Mouse (Mus musculus) v-Abl transformed pro-B cells (cell line): ENCODE results near the gene Ppp2r1b.
"Not testable (repeated sequence)": the region's sequence is repeated elsewhere in the genome, so short reads cannot be mapped to it uniquely, and the experiment has no call there.

Source experiments
- in situ Hi-C, 2 experiments: fragments of 400-800 bp; cut with MboI; formaldehyde crosslinking; loops; one replicate each; pipeline ENCODE4 v1.15.1; 2025; ENCODE audit not compliant: unreplicated experiment in 2 of 2

Ppp2r1b gene

GRCm38 (mm10) chr9:50845081-50845480 lies at the start of gene Ppp2r1b:
Gene Ppp2r1b, plus strand, starts transcription at chr9:50845301.
- in situ Hi-C loops = loop anchor here in 1 of 2 experiments (5.0 to 10.0 kb wide), 2 partner anchors 43 to 310 kb away; no protein-coding TSS in a partner anchor

GRCm38 (mm10) chr9:50796776-50797175 lies 48.3 kb upstream of the Ppp2r1b start:
- in situ Hi-C loops = loop anchor here (5.0 to 10.0 kb wide), 2 partner anchors 356 to 1118 kb away; no protein-coding TSS in a partner anchor

GRCm38 (mm10) chr9:50797641-50798040 lies 47.5 kb upstream of the Ppp2r1b start:
- in situ Hi-C loops = loop anchor here (5.0 to 10.0 kb wide), 2 partner anchors 355 to 1117 kb away; no protein-coding TSS in a partner anchor

- in situ Hi-C loops = loop anchor here (5.0 to 10.0 kb wide), 2 partner anchors 354 to 1116 kb away; no protein-coding TSS in a partner anchor
Measured at GRCm38 (mm10) chr9:50798368-50798767, 46.7 kb upstream of the Ppp2r1b start.

- in situ Hi-C loops = loop anchor here (5.0 kb wide), 4 partner anchors 46 to 341 kb away; partner anchors contain the start of gene Ppp2r1b (in 1 of the 2)
Measured at GRCm38 (mm10) chr9:50800985-50801384, 44.1 kb upstream of the Ppp2r1b start.

GRCm38 (mm10) chr9:50803055-50803671 lies 41.9 kb upstream of the Ppp2r1b start:
- in situ Hi-C loops = loop anchor here (5.0 kb wide), 4 partner anchors 44 to 339 kb away; partner anchors contain the start of gene Ppp2r1b (in 1 of the 2)

GRCm38 (mm10) chr9:50808471-50808870 lies 36.6 kb upstream of the Ppp2r1b start:
- in situ Hi-C loops = no loop called here

GRCm38 (mm10) chr9:50809146-50809545 lies 36.0 kb upstream of the Ppp2r1b start:
- in situ Hi-C loops = no loop called here

GRCm38 (mm10) chr9:50811187-50811586 lies 33.9 kb upstream of the Ppp2r1b start:
- in situ Hi-C loops = no loop called here

- in situ Hi-C loops = no loop called here
Measured at GRCm38 (mm10) chr9:50811746-50812145, 33.4 kb upstream of the Ppp2r1b start.

GRCm38 (mm10) chr9:50813796-50814195 lies 31.3 kb upstream of the Ppp2r1b start:
- in situ Hi-C loops = no loop called here

- in situ Hi-C loops = no loop called here
Measured at GRCm38 (mm10) chr9:50815666-50816065, 29.4 kb upstream of the Ppp2r1b start.

- in situ Hi-C loops = no loop called here
Measured at GRCm38 (mm10) chr9:50816512-50816911, 28.6 kb upstream of the Ppp2r1b start.

- in situ Hi-C loops = no loop called here
Measured at GRCm38 (mm10) chr9:50818050-50818449, 27.1 kb upstream of the Ppp2r1b start.

GRCm38 (mm10) chr9:50819716-50820115 lies 25.4 kb upstream of the Ppp2r1b start:
- in situ Hi-C loops = no loop called here

- in situ Hi-C loops = no loop called here
Measured at GRCm38 (mm10) chr9:50821651-50822050, 23.4 kb upstream of the Ppp2r1b start.

GRCm38 (mm10) chr9:50822216-50822615 lies 22.9 kb upstream of the Ppp2r1b start:
- in situ Hi-C loops = no loop called here

- in situ Hi-C loops = no loop called here
Measured at GRCm38 (mm10) chr9:50823779-50824453, 21.2 kb upstream of the Ppp2r1b start.

GRCm38 (mm10) chr9:50831514-50831913 lies 13.6 kb upstream of the Ppp2r1b start:
- in situ Hi-C loops = no loop called here

GRCm38 (mm10) chr9:50832162-50832561 lies 12.9 kb upstream of the Ppp2r1b start:
- in situ Hi-C loops = no loop called here

GRCm38 (mm10) chr9:50832582-50832981 lies 12.5 kb upstream of the Ppp2r1b start:
- in situ Hi-C loops = not testable (repeated sequence)

- in situ Hi-C loops = no loop called here
Measured at GRCm38 (mm10) chr9:50833786-50834185, 11.3 kb upstream of the Ppp2r1b start.
